Mouse (Mus musculus) MEL (cell line): Measurements from ENCODE around the gene Alg11.

Experiments
- EP300 ChIP-seq, 2 experiments: IDR thresholded peaks; 2 replicates each; pipeline ENCODE4 v1.6.1; 2011; ENCODE audit warnings: improper control_type of control experiment in 2 of 2, low read length in 2 of 2, low read depth in 1 of 2, mild to moderate bottlenecking in 1 of 2
- USF1 ChIP-seq: IDR thresholded peaks from 2 replicates; pipeline ENCODE4 v1.6.1; 2014; ENCODE audit warnings: low read depth, mild to moderate bottlenecking, inconsistent platforms, low read length, improper control_type of control experiment, moderate library complexity

DNA sequence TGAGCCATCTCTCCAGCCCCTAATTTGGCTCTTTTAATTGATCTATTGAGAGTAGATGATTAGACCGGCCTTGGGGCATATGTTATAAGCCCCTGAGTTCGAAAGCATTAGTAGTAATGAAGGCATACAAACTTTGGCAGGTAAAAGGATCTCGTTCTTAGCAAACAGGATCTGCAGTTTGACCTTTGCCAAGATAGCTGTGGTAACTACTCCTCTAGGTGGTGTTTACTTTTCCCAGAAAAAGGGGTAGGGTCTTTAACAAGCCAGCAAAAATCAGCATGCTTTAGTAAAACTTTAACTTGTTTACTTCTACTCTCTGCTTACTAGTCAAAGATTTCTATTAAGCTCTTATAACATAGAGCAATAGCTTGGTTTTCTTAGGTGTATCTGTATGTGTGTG, 18.0 kb upstream of the Alg11 start:
- no peak for TF ChIP-seq EP300 (IDR thresholded peaks at IDR 0.05; ENCODE audit: low read depth in 1 of 2, low read length in 2 of 2)
- no peak for TF ChIP-seq USF1
